Mouse (Mus musculus): ENCODE results near the gene Nceh1.

- TF ChIP-seq CTCF (IDR thresholded peaks at IDR 0.05; ENCODE audit: borderline replicate concordance, insufficient read depth, low read depth, low read length) = no peak
- TF ChIP-seq POLR2A (IDR thresholded peaks at IDR 0.05; ENCODE audit: borderline replicate concordance, insufficient read depth, low read length) = no peak
These were observed 134.0 kb downstream of the Nceh1 start, which contains the start of gene Tnfsf10 for GRCm38 (mm10) chr3:27316559-27317287.

Measured in cerebellum, adult 2 months (tissue).